Mouse (Mus musculus): ENCODE results near the gene Osbpl10.

Gene Osbpl10

GRCm38 (mm10) chr9:115163031-115163430, 184.7 kb downstream of the Osbpl10 start:
- in situ Hi-C loops (cut with MseI, MboI), result no loop called here

- in situ Hi-C loops (cut with MseI, MboI), result no loop called here
Measured at GRCm38 (mm10) chr9:115163693-115164092, 185.3 kb downstream of the Osbpl10 start.

- in situ Hi-C loops (cut with MseI, MboI), result no loop called here
Measured at GRCm38 (mm10) chr9:115164351-115164750, 186.0 kb downstream of the Osbpl10 start.

- in situ Hi-C loops (cut with MseI, MboI), result loop anchor here in 1 of 2 experiments (5.0 kb wide), 1 partner anchor 86 kb away; no protein-coding TSS in a partner anchor
Measured at GRCm38 (mm10) chr9:115165996-115166395, 187.6 kb downstream of the Osbpl10 start.

- in situ Hi-C loops (cut with MseI, MboI), result loop anchor here in 1 of 2 experiments (5.0 kb wide), 1 partner anchor 83 kb away; no protein-coding TSS in a partner anchor
Measured at GRCm38 (mm10) chr9:115169591-115169990, 191.2 kb downstream of the Osbpl10 start.

GRCm38 (mm10) chr9:115172096-115172495, 193.7 kb downstream of the Osbpl10 start:
- in situ Hi-C loops (cut with MseI, MboI), result no loop called here

GRCm38 (mm10) chr9:115179154-115179553, 200.8 kb downstream of the Osbpl10 start:
- in situ Hi-C loops (cut with MseI, MboI), result no loop called here

- in situ Hi-C loops (cut with MseI, MboI), result no loop called here
Measured at GRCm38 (mm10) chr9:115179935-115180334, 201.6 kb downstream of the Osbpl10 start.

GRCm38 (mm10) chr9:115186402-115186801, 208.0 kb downstream of the Osbpl10 start:
- in situ Hi-C loops (cut with MseI, MboI), result no loop called here

GRCm38 (mm10) chr9:115190376-115190942, 212.1 kb downstream of the Osbpl10 start:
- in situ Hi-C loops (cut with MseI, MboI), result no loop called here

- in situ Hi-C loops (cut with MseI, MboI), result no loop called here
Measured at GRCm38 (mm10) chr9:115192890-115193289, 214.5 kb downstream of the Osbpl10 start.

GRCm38 (mm10) chr9:115197082-115197481, 218.7 kb downstream of the Osbpl10 start:
- in situ Hi-C loops (cut with MseI, MboI), result no loop called here

GRCm38 (mm10) chr9:115200166-115200862, 221.9 kb downstream of the Osbpl10 start:
- in situ Hi-C loops (cut with MseI, MboI), result no loop called here

GRCm38 (mm10) chr9:115201264-115201663, 222.9 kb downstream of the Osbpl10 start:
- in situ Hi-C loops (cut with MseI, MboI), result no loop called here

- in situ Hi-C loops (cut with MseI, MboI), result no loop called here
Measured at GRCm38 (mm10) chr9:115203136-115203535, 224.8 kb downstream of the Osbpl10 start.

GRCm38 (mm10) chr9:115205491-115205890, 227.1 kb downstream of the Osbpl10 start:
- in situ Hi-C loops (cut with MseI, MboI), result no loop called here

- in situ Hi-C loops (cut with MseI, MboI), result no loop called here
Measured at GRCm38 (mm10) chr9:115206219-115206618, 227.8 kb downstream of the Osbpl10 start.

- in situ Hi-C loops (cut with MseI, MboI), result no loop called here
Measured at GRCm38 (mm10) chr9:115209737-115210136, 231.4 kb downstream of the Osbpl10 start.

- in situ Hi-C loops (cut with MseI, MboI), result no loop called here
Measured at GRCm38 (mm10) chr9:115210535-115210934, 232.2 kb downstream of the Osbpl10 start.

GRCm38 (mm10) chr9:115213755-115214264, 235.4 kb downstream of the Osbpl10 start:
- in situ Hi-C loops (cut with MseI, MboI), result no loop called here

GRCm38 (mm10) chr9:115214572-115215571, 236.5 kb downstream of the Osbpl10 start:
- in situ Hi-C loops (cut with MseI, MboI), result no loop called here

All from mouse trophoblast stem cell (cell line).